Mouse (Mus musculus): ENCODE data around the gene Cldn7. TPM values are rescaled to one million over a fixed set of nuclear protein-coding genes. Genes with fewer than 3 reads are reported as not detected.
A peak's percentile ranks its signal among the peaks of the same experiment; 100 is the strongest.
"Not testable (repeated sequence)": the region's sequence is repeated elsewhere in the genome, so short reads cannot be mapped to it uniquely, and the experiment has no call there.

The Cldn7 gene
- total and polyA plus RNA-seq, 2 experiments from 2014 or later = 0.57 TPM; not detected in 1

DNA sequence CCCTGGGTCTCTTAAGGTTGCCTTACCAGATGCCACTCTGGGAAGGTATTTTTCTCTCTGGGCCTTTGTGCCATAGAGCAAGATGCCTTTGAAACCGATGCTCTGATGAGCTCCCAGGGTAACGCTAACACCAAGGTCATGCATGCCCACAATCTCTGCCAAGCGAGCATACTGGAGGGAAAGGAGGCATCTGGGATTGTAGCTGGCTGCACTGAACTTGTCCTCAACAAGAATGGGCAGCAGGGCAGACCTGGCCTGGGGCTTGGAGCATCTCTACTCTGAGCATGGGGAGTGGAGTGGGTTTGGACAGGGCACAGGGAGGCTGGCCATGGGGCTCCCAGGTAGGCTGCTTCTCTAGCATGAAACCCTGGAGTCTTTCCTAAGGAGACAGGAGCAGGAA lies 48.8 kb downstream of the Cldn7 start:
- Histone ChIP-seq H3K9ac (replicated peaks; ENCODE audit: low read length, poor library complexity, severe bottlenecking) (no peak overlapping the region), H3K27me3 (ENCODE audit: insufficient read depth, low read length) (no peaks in the 10 kb centered on the region), H3K9me3 (ENCODE audit: low read length) (no peaks in the 10 kb centered on the region), H3K4me3 (ENCODE audit: low read depth, low read length) (no peak overlapping the region), H3K36me3 (ENCODE audit: insufficient read depth, low read length) (peaks cover 52% of the 10 kb centered on the region), H3K27ac (ENCODE audit: low read depth, low read length) (no peak overlapping the region), H3K4me2 (ENCODE audit: low read depth, low read length, poor library complexity, severe bottlenecking) (no peak overlapping the region), H3K4me1 (ENCODE audit: insufficient read depth, low read length) (peaks cover 16% of the 10 kb centered on the region; the same call in 1 of the 2 replicates)
- TF ChIP-seq CTCF (IDR thresholded peaks at IDR 0.05) = no peak
- 80% methylated on average over 3 of the region's 3 CpGs for WGBS
- no peak for ATAC-seq (ENCODE audit: low FRiP score)
- DNase-seq (ENCODE audit: low spot score) = no peak

DNA sequence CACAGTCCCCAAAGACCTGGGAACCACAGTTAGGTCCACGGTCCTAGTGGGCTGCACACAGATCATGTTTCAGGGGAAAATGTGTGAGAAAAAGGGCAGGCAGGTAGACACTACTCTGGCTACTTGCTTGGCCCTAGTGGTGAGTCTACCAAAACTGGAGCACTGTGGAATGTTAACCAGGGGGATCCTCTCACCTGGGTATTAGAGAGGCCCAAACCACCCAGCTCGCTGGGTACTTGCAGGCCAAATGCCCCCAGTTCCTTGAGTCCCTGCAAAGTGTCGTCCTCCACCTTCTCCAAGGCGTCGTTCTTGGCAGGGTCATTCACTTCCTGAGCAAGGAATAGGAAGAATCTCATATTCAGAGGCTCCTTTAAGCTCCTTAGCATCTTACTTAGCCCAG lies 49.5 kb downstream of the Cldn7 start:
- Histone ChIP-seq H3K9ac (replicated peaks; ENCODE audit: low read length, poor library complexity, severe bottlenecking) (no peak overlapping the region), H3K27me3 (ENCODE audit: insufficient read depth, low read length) (no peaks in the 10 kb centered on the region), H3K4me1 (ENCODE audit: insufficient read depth, low read length) (peaks cover 16% of the 10 kb centered on the region; the same call in 1 of the 2 replicates), H3K4me2 (ENCODE audit: low read depth, low read length, poor library complexity, severe bottlenecking) (peak overlapping the region; percentile 73; the same call in 1 of the 2 replicates), H3K9me3 (ENCODE audit: low read length) (no peaks in the 10 kb centered on the region), H3K27ac (ENCODE audit: low read depth, low read length) (no peak overlapping the region), H3K4me3 (ENCODE audit: low read depth, low read length) (no peak overlapping the region), H3K36me3 (ENCODE audit: insufficient read depth, low read length) (peaks cover 45% of the 10 kb centered on the region)
- ATAC-seq (ENCODE audit: low FRiP score) (no peak), DNase-seq (ENCODE audit: low spot score) (no peak)
- 65% methylated on average over 5 of the region's 5 CpGs for WGBS
- no peak for TF ChIP-seq CTCF (IDR thresholded peaks at IDR 0.05)

DNA sequence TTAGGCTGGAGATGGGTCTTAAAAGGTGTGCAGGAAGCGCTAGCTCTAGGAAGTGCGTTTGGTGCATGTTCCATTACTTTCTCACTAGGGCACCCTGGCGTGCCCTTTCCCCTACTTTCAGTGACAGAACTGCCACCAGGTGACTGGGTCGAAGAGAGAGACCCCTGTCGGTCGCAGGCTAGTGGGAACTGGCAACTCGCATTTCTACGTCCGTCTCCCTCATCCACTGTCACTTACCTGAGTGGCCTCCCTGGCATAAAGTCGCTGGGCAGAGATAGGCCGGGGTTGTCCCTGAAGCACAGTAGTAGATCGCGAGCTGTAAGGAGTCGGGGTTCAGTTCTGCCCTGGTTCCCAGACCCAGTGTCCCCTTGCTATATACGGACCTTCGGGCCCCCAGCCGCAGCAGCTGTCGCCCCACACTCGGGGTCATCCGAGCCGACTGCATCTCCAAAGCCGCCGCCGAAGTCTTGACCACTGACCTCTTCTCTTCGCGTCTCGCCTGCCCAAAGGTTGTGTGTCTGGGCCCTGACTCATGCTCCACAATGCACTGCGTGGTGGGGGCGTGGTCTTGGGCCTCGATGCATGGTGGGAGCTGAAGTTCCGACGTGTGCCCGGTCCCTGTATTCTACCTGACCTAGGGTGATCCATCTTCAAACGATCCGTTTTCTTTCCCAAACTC lies 50.4 kb downstream of the Cldn7 start, which contains the start of gene Acadvl:
Gene Acadvl (minus strand): TSS at position 532 of the 679 bp plus-strand sequence.
- Histone ChIP-seq H3K9me3 (ENCODE audit: low read length) (no peaks in the 10 kb centered on the region), H3K4me2 (ENCODE audit: low read depth, low read length, poor library complexity, severe bottlenecking) (peak within 1 kb of the TSS; percentile 73), H3K27me3 (ENCODE audit: insufficient read depth, low read length) (no peaks in the 10 kb centered on the region), H3K36me3 (ENCODE audit: insufficient read depth, low read length) (peaks cover 35% of the 10 kb centered on the region), H3K27ac (ENCODE audit: low read depth, low read length) (peak within 1 kb of the TSS; percentile 72), H3K4me1 (ENCODE audit: insufficient read depth, low read length) (peaks cover 16% of the 10 kb centered on the region; the same call in 1 of the 2 replicates), H3K4me3 (ENCODE audit: low read depth, low read length) (peak within 1 kb of the TSS; percentile 59), H3K9ac (replicated peaks; ENCODE audit: low read length, poor library complexity, severe bottlenecking) (peak within 1 kb of the TSS; percentile 72)
- DNase-seq (ENCODE audit: low spot score) (peak; percentile 91), ATAC-seq (ENCODE audit: low FRiP score) (peak; percentile 66)
- WGBS = under 1% methylated on average over 35 of the region's 35 CpGs
- peak; percentile 65 for TF ChIP-seq CTCF (IDR thresholded peaks at IDR 0.05)

DNA sequence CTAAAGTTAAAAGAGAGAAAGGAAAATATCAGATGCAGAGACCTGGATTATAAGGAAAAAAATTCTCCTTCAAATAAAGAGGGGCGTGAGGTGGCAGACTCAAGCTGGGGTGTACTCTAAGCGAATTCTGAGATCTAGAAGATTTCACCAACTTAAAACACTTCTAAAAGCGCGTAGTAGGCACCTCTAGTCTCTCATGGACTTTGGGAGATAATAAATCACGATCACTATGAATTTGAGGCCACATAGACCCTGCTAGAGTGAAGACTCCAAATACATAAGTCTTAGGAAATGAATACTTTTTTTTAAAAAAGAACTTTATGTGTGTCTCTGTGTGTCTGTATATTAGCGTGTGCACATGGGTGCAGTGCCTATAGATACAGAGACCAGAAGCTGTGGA lies 51.1 kb downstream of the Cldn7 start:
- ATAC-seq (ENCODE audit: low FRiP score) (no peak), DNase-seq (ENCODE audit: low spot score) (no peak)
- TF ChIP-seq CTCF (IDR thresholded peaks at IDR 0.05) = no peak
- Histone ChIP-seq H3K4me3 (ENCODE audit: low read depth, low read length) (peak overlapping the region; percentile 59), H3K9ac (replicated peaks; ENCODE audit: low read length, poor library complexity, severe bottlenecking) (no peak overlapping the region), H3K9me3 (ENCODE audit: low read length) (no peaks in the 10 kb centered on the region), H3K4me2 (ENCODE audit: low read depth, low read length, poor library complexity, severe bottlenecking) (peak overlapping the region; percentile 73), H3K27ac (ENCODE audit: low read depth, low read length) (no peak overlapping the region), H3K4me1 (ENCODE audit: insufficient read depth, low read length) (peaks cover 16% of the 10 kb centered on the region; the same call in 1 of the 2 replicates), H3K27me3 (ENCODE audit: insufficient read depth, low read length) (no peaks in the 10 kb centered on the region), H3K36me3 (ENCODE audit: insufficient read depth, low read length) (peaks cover 29% of the 10 kb centered on the region)
- 63% methylated on average over 6 of the region's 6 CpGs for WGBS

DNA sequence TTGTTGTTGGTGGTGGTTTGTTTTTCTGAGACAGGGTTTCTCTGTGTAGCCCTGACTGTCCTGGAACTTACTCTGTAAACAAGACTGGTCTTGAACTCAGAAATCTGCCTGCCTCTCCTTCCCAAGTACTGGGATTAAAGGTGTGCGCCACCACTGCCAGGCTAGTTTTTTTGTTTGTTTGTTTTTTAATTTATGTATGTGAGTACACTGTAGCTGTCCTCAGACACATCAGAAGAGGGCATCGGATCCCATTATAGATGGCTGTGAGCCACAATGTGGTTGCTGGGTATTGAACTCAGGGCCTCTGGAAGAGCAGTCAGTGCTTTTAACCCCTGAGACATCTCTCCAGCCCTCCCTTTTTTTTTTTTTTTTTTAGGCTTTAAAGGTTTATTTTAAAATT lies 51.6 kb downstream of the Cldn7 start:
- not testable (repeated sequence) for H3K9ac ChIP-seq (replicated peaks; ENCODE audit: low read length, poor library complexity, severe bottlenecking); ATAC-seq (ENCODE audit: low FRiP score); H3K27me3 ChIP-seq (ENCODE audit: insufficient read depth, low read length); DNase-seq (ENCODE audit: low spot score); H3K9me3 ChIP-seq (ENCODE audit: low read length); H3K27ac ChIP-seq (ENCODE audit: low read depth, low read length); H3K4me2 ChIP-seq (ENCODE audit: low read depth, low read length, poor library complexity, severe bottlenecking); H3K4me3 ChIP-seq (ENCODE audit: low read depth, low read length)
- 76% methylated on average over 2 of the region's 2 CpGs for WGBS
- Histone ChIP-seq H3K4me1 (ENCODE audit: insufficient read depth, low read length) (peaks cover 16% of the 10 kb centered on the region; the same call in 1 of the 2 replicates), H3K36me3 (ENCODE audit: insufficient read depth, low read length) (peaks cover 24% of the 10 kb centered on the region)

DNA sequence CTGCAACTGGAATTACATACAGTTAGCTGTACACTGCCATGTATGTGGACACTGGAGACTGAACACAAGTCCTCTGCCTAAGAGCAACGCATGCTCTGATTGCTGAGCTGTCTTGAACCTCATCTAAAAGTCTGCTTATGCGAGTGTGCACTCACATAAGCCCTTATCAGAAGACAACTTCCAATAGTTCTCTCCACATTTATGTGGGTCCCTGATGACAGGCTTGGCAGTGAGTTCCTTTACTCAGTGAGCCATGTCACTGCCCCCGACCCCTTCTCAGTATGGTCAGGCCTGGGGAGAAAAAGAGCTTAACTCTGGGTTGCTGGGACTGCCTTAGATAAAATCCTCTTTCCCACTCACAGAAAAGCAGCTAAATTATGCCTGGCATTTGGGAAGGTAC lies 52.1 kb downstream of the Cldn7 start, which contains the start of gene Dlg4:
Gene Dlg4 (plus strand): TSS at position 274 of the 400 bp plus-strand sequence.
- Histone ChIP-seq H3K27ac (ENCODE audit: low read depth, low read length) (peak within 1 kb of the TSS; percentile 96), H3K27me3 (ENCODE audit: insufficient read depth, low read length) (no peaks in the 10 kb centered on the region), H3K4me2 (ENCODE audit: low read depth, low read length, poor library complexity, severe bottlenecking) (peak within 1 kb of the TSS; percentile 87), H3K4me1 (ENCODE audit: insufficient read depth, low read length) (peaks cover 16% of the 10 kb centered on the region; the same call in 1 of the 2 replicates), H3K36me3 (ENCODE audit: insufficient read depth, low read length) (peaks cover 20% of the 10 kb centered on the region), H3K9ac (replicated peaks; ENCODE audit: low read length, poor library complexity, severe bottlenecking) (peak within 1 kb of the TSS; percentile 80), H3K9me3 (ENCODE audit: low read length) (no peaks in the 10 kb centered on the region), H3K4me3 (ENCODE audit: low read depth, low read length) (peak within 1 kb of the TSS; percentile 63)
- ATAC-seq (ENCODE audit: low FRiP score) (no peak), DNase-seq (ENCODE audit: low spot score) (no peak)
- WGBS = 54% methylated on average over 3 of the region's 3 CpGs
- no peak for TF ChIP-seq CTCF (IDR thresholded peaks at IDR 0.05)

Data from midbrain, postnatal 0 days (tissue).